Mouse (Mus musculus): ENCODE results near the gene Hdhd5. TPM values are rescaled to one million over a fixed set of nuclear protein-coding genes. Genes with fewer than 3 reads are reported as not detected.

Hdhd5 gene
- 10 to 100 TPM; 24.7 to 27.2 TPM for total RNA-seq (2021)
- long read RNA-seq, experiment 1, transcript Hdhd5-201 (8 exons, 1,928 nt) = major isoform, 24 of 40 reads
- long read RNA-seq, experiment 1, partial matches to known transcripts = 4 of 40 reads
- long read RNA-seq, experiment 1, other reads (novel, unspliced or antisense) = 11 of 40 reads
- long read RNA-seq, experiment 2, transcript Hdhd5-201 (8 exons, 1,928 nt) = major isoform, 30 of 37 reads
- long read RNA-seq, experiment 2, partial matches to known transcripts = 0 of 37 reads
- long read RNA-seq, experiment 2, other reads (novel, unspliced or antisense) = 7 of 37 reads

DNA sequence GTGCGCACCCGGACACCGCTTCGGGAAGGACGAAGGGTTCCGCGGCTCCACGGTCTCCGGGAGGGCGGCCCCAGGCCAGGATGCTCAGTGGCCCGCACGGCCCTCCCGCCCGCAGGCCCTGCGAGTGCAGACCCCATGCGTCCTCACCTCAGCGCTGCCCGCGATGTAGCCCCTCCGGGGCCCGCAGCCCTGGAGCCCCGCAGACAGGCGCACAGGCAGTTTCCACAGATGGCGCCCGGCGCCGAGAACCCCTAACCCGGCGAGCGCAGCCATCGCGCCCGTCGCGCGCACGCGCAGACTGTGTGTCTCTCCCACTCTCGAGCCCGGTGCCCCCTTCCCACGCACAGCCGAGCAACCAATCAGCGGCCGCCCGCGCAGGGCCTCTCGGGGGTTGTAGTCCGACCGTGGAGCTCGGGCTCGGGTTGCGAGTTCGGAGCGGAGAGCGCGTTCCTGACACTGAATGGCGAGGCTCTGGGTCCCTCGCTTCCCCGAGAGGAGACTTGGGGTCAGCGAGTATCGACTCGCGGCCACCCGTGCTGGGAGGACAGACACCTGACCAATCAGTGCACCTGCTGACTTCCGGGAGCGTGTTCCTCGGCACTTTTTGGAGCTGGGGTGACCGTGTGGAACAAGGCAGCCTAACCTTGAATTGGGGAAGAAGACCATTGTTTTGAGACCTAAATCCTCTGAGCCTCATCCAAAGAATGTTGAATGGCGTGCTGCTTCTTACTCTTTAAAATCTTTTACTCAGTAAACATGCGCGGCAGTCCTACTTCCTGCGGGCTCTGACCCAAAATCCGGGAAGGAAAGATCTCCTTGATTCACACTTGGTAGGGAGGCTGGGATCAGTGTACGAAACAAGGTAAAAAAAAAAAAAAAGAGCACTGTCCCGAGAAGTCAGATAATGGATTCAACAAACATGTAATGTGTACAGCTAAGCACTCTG is at the start of gene Hdhd5:
Gene Hdhd5, minus strand, starts transcription at position 300 of the 946 bp plus-strand sequence.
- peak; percentile 92 for DNase-seq

DNA sequence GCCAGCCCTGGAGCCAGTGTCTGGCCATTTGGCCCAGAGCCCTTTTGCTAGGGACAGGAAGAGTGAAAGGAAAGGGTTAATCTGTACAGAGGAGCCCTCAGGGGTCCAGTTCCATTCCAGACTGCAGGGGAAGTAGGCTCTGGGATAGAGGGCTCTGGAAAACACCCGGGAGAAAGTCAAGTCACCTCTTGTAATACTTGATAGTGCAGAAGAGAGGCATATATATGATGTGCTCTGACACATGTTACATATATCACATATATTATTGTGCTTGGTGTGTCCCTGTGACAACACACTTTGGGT is 49.5 kb upstream of the Hdhd5 start:
- no peak for DNase-seq

DNA sequence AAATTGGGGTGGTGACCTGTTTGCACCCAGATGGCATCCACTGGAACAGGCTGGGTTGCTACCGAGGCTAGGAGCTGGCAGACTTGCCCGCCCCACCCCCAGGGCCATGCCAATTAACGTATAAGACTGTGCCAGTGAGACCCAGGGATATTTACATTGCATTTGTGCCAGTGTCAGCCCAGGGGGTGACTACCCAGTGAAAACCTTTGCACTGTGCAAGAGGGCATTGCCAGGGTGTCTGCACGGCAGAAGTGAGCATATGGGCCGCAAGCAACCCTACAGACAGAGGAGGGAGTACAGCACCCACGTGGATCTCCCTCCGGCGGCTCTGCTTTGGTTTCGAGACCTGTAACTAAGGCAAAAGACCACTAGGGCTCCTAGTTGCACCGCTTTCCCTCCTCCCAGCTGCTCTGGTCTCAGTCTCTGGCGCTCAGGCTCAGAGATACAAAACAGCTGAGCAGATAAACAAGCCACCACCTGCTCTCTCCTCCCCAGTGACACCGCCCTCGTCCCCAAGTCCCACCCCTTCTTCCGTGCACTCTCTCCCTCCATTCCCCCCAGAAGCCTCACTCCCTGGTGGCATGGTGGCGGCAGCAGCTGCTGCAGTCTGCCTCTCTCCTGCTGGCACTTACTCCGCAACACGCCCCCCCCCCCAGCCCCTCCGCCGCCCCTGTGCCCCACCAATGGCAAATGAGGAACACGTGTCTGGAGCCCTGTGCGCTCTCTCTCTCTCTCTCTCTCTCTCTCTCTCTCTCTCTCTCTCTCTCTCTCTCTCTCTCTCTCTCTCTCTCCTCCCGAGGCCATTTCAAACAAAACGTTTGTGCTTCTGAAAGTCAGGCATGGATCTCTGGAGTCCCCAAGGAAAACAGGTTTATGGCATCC is 49.0 kb upstream of the Hdhd5 start:
- peak; percentile 74 for DNase-seq

DNA sequence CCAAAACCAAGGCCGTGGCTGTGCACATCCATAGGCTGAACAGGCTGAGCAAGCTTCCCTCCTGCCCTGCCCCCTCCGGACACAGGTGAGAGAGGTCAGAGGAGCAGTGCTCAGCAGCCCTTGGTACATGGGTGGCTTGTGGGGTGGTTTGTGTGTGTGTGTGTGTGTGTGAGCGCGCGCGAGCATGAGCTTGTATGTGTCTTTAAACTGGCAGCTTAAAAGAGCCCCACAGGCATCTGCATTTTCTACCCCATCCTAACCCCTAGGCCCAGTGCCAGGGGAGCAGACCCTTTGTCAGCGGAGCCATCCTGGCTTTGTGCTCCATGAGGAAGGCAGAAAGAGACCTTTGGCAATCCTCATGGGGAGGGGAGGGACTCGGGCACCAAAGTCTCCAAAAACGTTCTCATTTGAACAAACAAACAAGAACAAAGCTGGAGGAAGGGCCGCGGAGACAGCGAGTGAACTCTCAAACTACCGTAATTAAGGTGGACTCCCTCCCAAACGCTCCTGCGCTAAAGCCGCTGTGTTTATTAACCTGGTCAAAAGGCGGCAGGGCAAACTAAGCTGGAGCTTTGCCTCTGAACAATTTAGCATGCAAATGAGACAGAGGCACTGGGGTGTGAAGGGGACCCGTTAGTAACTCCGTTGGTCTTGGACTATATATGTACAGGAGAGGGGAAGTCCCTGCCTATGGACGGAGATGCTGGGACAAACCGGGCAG is 48.2 kb upstream of the Hdhd5 start:
- no peak for DNase-seq

DNA sequence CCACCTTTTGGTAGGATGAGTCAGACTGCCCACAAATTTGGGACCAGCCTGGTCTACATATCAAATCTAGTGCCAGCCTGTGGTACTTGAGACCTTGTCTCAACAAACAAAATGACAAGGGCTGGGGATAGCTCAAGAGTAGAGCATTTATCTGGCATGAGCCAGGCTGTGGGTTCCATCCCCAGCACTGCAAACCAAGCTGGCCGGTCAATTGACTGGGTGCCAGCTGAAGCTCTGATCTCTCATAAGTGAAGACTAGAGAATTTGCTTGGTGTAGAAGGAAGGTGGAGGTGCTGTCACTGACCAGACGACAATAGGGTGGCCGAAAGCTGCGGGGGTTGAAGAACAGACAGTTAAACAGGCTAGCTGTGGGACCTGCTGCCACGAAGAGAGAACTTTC is 47.4 kb upstream of the Hdhd5 start:
- DNase-seq = no peak

DNA sequence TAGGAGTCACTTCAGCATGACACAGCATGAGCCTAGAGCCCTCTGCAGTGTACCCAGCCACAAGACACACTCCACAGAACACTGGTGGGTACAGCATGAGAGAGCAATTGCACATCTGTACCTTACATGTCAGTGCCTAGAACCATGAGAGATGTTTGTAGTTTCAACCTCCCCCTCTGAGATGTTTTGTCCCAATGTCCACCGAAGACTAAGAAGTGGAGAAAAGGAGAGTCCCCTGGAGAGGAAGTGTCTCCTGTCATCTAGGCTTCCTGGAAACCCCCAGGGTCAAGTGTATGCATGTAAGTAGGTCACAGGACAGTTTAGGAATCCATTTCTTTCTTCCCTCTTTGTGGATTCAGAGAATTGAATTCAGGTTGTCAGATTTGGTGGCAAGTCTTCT is 41.3 kb upstream of the Hdhd5 start:
- DNase-seq = no peak

DNA sequence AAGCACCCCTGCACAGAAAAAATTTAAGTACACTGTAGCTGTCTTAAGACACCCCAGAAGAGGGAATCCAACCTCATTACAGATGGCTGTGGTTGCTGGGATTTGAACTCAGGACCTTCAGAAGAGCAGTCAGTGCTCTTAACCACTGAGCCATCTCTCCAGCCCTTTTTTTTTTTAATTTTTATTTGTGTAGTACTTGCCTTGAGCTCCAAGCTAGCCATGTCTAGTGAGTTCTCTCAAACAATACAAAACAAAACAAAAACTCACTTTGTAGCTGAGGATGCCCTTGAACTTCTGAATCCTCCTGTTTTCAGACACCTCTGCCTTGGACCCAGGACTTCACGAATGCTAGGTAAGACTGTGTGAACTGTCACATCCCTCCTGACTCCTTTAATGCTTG is 37.1 kb upstream of the Hdhd5 start:
- no peak for DNase-seq

DNA sequence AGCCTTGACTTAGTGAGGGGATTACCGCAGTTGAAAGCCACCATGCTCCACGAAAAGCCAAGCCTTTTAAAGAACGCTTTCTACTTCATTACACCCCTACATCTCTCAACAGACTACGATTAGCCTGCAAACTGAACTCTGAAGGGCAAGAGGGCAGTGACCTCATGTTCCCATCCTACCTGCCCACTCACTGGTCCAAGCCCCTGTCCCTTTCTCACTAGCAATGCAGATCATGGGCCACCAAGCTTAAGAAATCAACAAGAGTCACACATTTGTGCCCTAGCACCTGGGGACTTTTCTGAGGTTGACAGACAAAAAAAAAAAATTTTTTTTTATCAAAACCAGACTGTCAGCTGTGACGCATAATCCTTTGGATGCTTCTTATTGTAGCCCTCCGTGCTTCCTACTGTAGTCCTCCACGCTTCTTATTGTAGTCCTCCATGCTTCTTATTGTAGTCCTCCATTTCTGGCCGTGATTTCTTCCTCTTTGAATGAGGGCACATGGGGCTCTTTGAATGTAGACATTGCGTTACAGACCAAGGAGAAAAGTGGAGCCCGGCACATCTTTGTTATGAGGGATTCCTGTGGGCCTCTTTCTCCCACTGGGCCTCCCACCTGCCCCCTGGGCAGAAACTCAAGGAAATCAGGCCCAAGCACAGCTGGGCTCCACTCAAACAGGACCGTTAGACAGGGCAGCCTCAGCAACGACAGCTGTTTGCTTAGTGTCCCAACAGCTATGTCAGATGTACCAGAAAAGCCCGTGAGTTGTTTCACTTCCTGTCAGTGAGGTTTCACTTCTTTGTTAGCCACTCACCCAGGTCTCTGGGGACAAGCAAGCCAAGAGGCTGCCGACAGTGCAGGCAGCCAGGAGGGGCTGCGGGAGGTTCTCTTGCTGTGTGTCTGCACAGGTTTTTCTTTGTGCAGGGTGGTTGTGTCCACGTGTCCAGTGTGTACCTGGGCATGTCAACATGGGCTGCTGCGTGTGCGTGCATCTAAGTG is 36.1 kb upstream of the Hdhd5 start:
- peak; percentile 32 for DNase-seq

DNA sequence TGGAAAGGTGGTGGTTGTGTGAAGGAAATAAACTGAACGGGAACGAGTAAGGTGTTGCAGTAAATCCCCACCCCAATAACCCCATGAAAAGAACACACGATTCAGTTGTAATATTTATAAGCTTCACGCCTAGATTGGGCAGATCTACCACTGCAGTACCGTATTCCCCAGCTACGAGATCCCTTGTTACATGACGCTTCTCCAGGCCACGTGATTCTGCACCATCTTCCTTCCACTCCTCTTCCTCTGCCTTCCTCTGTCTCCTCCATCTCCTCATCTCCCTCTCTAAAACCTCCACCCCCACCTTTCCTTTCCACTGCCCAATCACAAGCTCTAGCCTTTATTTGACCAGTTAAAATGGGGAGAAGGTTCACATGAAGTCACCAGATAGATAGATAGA is 25.5 kb upstream of the Hdhd5 start:
- no peak for DNase-seq

DNA sequence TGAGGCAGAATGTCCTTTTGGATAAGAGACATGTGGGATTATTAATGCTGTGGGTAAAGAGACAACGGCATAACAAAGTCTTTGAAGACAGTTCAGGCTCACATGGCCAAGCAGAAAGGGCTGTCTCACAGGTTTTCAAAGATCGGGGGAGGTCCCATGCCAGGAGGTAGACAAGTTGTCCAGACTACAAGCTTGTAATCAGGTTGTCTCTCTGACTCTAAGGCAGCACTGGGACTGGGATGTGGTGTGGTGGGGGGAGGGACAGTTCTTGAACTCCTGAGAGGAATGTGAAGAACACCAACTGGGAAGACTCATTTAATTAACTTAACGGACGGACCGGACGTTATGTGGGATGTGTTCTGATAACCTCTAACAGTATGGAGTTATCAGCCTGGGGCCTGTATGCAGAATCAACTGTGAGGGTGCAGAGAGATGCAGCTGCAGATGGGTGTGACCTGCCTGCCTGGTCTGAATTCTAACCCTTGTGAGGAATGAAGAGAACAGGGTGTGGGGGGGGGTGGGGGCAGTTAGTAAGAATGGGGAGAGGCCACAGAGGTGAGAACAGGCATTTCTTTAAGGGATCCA is 25.0 kb upstream of the Hdhd5 start:
- DNase-seq = no peak

DNA sequence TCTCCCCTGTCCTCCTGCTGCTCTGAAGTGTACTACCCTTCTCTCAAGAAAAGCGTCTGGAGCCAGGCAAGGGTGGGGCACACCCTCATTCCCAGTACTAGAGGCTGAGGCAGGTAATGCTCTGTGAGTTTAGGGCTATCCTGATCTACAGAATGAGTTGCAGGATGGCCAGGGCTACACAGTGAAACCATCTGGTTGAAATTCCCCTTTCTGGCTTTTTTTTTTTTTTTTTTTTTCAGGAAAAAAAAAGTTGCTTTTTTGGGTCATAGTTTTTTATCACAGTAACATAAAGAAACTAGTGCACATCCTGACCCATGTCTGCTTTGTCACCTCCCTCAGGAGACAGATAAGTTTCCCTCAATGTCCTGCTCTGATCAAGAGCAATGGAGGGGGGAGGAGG is 24.0 kb upstream of the Hdhd5 start:
- no peak for DNase-seq

DNA sequence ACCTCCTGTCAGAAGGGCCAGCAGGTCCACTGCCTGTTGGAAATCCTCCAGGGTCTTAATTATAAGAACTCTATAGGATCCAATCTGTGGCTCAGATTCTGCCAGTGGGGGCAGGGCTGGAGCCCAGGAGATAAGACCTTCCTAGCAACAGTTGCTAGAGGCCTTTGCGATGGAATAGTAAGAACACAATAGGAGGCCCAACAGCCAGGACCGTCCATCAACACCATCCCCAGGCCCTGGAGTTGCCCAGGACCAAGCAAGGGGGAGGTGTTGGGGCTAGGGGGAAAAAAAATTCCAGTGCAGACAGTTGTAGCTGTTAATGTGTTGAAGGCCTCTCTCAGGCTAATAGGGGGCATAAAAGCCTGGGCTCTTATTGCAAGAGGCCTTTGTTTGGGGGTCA is 19.1 kb upstream of the Hdhd5 start:
- no peak for DNase-seq

DNA sequence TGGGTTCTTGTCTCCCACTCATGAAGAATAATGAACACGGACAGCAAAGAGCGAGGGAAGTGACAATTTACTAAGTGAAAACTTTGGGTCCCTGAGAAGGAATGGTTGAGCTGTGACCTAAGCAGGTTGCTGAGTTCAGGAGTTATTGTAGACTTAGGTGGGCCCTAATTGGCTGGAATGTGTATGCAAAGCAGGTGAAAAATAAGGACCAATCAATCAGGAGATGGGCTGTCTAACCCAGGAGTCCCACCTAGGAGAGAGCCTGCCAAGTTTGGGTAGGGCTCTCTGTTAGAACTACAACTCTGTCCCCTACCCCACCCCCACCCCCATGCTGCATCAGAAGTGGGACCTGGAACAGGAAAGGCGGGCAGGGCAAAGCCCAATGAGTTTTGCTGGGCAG is 17.5 kb upstream of the Hdhd5 start:
- DNase-seq = no peak

DNA sequence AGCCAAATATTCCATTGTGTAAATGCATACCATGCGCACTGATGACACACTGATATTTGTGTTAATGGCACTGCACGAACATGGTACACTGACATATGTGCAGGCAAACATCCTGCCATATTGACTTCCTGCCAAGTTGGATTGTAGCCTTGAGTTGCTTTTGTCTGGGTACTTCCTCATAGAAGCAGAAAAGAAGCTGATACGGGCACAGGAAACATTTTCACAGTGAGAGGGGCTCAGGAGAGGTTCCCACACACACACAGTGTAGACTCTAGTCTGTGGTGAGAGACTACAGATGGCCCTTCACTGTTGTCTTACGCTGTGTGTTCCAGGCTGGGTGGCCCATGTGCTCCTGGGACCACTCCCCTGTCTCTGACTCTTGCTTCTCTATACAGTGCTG is 15.9 kb upstream of the Hdhd5 start:
- no peak for DNase-seq

DNA sequence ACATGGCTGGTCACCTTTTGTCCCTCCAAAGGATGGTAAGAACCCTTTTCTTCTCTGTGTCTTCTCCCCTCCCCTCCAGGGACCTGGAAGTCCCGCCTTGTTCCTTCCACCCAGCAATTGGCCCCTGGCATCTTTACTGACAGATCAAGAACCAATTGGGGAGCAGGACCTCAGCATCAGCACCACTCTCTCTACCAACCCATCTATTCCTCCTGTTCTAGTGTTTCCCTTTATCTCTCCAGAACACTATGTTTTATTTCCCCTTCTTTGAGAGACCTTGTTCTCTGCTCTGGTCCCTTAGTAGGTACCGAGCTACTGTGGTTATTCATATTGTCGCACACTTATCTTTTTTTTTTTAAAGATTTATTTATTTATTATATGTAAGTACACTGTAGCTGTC is 15.2 kb upstream of the Hdhd5 start:
- no peak for DNase-seq

DNA sequence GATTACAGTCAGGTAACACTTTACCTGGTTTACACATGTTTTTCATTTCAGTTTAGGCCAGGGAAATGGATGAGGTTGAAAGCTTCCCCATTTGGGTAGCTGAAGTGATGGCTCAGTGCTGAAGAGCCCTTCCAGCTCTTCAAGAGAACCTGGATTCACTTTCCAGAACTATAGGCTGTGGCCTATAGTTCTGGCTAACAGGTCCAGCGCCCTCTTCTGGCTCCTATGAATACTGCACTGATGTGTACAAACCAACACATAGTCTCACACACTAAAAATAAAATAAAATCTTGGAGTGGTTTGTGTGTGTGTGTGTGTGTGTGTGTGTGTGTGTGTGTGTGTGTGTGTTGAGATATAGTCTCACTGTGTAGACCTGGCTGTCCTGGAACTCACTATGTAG is 10.9 kb upstream of the Hdhd5 start:
- no peak for DNase-seq

DNA sequence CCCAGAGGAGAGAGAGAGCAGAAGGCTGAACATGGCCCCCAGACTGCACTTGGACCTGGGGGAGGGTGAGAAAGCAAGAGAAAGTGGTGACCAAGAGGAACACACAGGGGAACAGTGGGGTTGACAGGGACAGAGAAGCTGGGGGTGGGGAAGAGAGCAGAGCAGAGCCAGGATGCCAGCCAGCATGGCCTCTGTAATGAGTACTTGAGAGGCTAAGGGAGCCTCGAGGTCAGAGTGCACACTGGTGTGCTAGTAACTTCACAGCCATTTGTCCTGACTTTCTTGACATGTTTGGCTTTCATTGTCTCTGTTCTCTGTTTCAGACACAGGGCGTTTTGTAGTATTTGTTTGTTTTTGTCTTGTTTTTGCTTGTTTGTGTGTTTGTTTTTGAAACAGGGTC is 10.3 kb upstream of the Hdhd5 start:
- no peak for DNase-seq

DNA sequence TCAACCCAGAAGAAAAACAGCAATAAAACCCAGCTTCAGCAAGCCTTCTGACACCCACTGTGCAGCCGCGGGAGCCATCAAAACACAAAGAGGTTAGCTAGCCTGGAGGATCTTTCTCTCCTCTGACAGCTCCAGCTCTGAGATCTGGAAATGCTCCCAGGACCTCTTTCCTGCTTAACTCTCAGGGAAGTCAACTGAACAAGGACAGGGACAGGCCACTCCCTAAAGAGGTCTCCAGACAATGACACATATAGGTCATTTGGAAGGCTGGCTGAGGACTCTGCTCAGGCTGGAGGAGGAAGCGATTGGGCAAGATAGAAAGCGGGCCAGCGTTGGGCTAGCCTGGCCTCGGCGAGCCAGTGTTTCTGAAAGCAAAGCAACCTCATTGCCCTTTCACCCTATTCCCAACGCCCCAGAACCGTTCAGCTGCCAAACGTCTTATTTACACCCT is 8.7 kb upstream of the Hdhd5 start:
- peak; percentile 67 for DNase-seq

DNA sequence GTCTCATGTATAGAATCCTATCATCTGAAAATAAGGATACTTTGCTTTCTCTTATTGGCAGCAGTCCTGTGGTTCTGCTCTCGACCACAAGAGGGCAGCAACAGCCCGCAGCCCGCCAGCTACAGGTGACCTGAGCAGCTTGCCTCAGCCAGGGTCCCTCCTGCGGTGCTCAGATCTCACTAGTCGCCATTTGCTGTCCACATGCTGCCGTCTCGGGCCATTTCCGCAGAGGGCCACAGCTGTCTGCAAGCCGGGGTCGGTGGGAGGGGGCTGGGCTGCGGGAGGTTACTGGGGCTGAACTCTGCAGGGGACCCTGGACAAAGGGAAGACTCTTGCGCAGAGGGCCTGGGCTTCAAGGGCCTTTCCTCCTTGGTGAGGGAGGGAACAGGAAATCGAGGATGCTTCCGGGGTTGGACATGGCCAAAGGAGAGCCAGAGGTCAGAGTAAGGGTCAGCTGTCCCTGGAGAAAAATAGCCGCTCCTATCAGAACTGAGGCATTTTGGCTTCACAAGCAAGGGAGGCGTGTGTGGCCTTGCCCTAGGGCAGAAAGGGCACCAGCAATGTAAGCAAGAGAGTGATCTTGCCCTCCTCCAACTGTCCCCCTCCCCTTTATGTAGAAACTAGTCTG is 8.1 kb upstream of the Hdhd5 start:
- DNase-seq = peak; percentile 68

DNA sequence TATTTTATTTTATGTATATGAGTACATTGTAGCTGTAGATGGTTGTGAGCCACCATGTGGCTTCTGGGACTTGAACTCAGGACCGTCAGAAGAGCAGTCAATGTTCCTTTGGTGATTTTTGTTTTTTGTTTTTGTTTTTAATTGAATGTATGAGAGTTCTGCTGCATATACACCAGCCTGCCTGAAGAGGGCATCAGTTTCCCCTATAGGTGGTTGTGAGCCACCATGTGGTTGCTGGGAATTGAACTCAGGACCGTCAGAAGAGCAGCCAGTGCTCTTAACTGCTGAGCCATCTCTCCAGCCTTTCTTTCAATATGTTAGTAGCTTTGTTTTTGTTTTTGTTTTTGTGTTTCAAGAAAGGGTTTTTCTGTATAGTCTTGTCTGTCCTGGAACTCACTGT is 5.2 kb upstream of the Hdhd5 start:
- no peak for DNase-seq
